Mouse (Mus musculus): ENCODE data around the gene Ube2e2.

GRCm38 (mm10) chr14:18574130-18574721 lies 319.8 kb downstream of the Ube2e2 start:
- TF ChIP-seq CTCF (IDR thresholded peaks at IDR 0.05; ENCODE audit: insufficient read depth, low read length) (no peak), POLR2A (IDR thresholded peaks at IDR 0.05; ENCODE audit: borderline replicate concordance, extremely low read depth, low read depth, low read length) (no peak)
